Mouse (Mus musculus) adrenal gland, postnatal 4 days (tissue): Measurements from ENCODE around the gene Ang6. TPM values are rescaled to one million over a fixed set of nuclear protein-coding genes. Genes with fewer than 3 reads are reported as not detected.
"Not testable (repeated sequence)": the region's sequence is repeated elsewhere in the genome, so short reads cannot be mapped to it uniquely, and the experiment has no call there.

ENCODE experiments used
- DNase-seq, 2 experiments: peaks; one replicate each; pipeline ENCODE4 v3.0.0; 2021 to 2022; ENCODE audit warnings: low spot score in 2 of 2, mixed read lengths in 2 of 2
- long read RNA-seq, 2 experiments: library from polyadenylated mRNA; stranded (forward); transcript quantifications; one replicate each; pipeline ENCODE4 v2.0.0; 2021
- total RNA-seq, 2 experiments: library from RNA; stranded (reverse); gene quantifications; 2 replicates each; pipeline ENCODE4 v1.2.3; 2021

Ang6 gene
- total RNA-seq, result not detected
- long read RNA-seq, experiment 1, result 0 reads
- long read RNA-seq, experiment 2, result 0 reads

DNA sequence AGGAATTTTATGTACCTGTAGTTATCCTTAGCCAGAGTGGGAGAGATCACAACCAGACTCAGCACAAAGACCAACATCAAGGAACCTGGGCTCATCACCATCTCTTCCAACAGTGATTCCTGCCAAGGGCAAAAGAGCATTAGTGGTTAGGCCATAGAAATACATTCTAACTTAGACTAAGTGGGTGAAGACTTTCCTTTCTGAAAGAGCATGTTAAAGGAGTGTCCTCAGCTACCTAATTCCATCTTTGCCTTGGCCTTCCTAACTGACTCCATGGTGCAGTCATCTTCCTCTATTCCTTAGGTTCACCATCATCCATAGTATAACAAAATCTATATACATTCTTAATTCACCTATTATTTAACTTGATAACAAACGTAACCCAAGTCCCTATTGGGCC is at the start of gene Ang6:
Ang6 (minus strand) TSS at position 101 of the 400 bp plus-strand sequence.
- no peak for DNase-seq

GRCm38 (mm10) chr14:44046567-44046966 is 44.5 kb upstream of the Ang6 start:
- DNase-seq, result not testable (repeated sequence)

- not testable (repeated sequence) for DNase-seq
These were observed 29.8 kb upstream of the Ang6 start for GRCm38 (mm10) chr14:44031828-44032227.

GRCm38 (mm10) chr14:44009686-44010085 is 7.6 kb upstream of the Ang6 start:
- DNase-seq, result not testable (repeated sequence)

DNA sequence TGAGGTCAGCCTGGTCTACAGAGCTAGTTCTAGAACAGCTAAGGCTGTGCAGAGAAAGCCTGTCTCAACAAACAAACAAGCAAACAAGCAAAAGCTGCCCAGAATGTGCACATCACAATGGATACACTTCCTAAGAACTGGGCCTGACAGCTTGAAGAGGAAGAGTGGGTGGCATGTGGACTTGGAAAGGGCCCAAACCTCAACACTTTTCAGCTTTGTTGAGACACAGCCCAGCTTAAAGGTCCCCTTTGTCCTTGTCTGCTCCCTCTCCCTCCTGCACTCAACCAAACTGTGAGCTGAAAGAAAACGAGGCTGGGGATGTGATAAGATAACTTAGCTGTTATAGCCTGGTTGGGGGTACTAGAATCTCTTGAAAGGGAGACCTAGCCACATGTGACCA is 6.0 kb upstream of the Ang6 start:
- not testable (repeated sequence) for DNase-seq

DNA sequence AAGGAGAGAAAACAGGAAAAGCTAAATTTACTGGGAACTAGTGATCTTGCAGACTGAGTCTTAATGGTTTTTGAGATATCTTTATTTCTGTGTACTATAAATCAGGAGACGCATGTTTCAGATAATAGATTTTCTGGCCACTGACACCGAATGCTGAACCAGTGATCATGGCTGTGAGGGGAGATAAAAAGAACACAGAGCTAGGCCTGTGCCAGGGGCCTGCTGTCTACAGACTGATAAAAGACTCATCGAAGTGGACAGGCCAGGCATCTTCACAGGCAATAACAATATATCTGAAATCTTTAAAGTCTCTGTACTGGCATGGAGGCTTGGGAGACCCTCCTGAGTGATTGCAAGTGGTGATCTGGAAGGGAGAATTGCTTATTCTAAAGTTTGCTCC is 469 bp downstream of the Ang6 start:
- no peak for DNase-seq

GRCm38 (mm10) chr14:43998455-43999000 is 3.5 kb downstream of the Ang6 start:
- DNase-seq, result not testable (repeated sequence)

- peak; percentile 37 to 45 for DNase-seq
These were observed 14.7 kb downstream of the Ang6 start for GRCm38 (mm10) chr14:43987404-43987803.

DNA sequence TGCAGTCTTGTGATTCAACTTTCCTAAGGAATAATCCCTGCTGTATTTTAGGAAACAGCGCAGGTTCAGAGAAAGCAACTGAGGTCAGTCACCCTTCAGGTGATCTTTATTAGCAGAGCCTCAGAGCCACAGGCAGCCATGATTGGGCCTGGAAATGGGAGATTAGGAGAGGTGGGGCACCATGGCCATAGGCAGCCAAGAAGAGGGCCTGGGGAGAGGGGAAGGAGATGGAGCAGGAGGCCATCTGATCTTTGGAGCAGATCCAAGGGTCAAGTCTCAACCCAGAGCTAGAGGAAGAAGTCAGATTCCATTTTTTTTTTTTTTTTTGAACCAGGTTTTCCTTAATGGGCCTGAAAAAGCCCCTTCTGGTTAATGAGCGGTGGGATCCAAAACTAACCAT is 15.9 kb downstream of the Ang6 start:
- no peak for DNase-seq

DNA sequence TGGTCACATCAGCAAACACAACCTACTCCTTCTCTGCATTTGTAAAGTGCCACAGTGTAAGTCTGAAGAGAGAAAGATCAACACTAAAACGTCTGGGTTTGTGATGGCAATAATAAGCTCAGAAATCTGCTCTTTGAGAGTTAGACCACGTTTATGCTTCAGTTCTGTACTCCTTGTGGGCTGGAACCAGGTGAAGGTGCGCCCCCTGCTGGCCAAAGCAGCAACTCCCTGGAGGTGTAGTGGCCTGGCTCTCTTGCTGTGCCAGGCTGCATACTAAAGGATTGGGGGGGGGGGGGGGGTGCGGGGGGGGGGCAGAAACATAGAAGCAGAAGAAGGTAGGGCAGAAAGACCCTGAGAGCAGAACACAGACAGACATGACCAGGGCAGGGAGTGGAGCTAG is 18.2 kb downstream of the Ang6 start:
- DNase-seq, result peak; percentile 22 to 30

- DNase-seq, result no peak
These were observed 18.6 kb downstream of the Ang6 start for GRCm38 (mm10) chr14:43983454-43983853.

- not testable (repeated sequence) for DNase-seq
These were observed 45.3 kb downstream of the Ang6 start, which contains the start of gene Ang5 for GRCm38 (mm10) chr14:43956769-43957168. Ang5 (plus strand) TSS chr14:43957069.

GRCm38 (mm10) chr14:43955074-43955473 is 47.0 kb downstream of the Ang6 start:
- DNase-seq, result not testable (repeated sequence)

DNA sequence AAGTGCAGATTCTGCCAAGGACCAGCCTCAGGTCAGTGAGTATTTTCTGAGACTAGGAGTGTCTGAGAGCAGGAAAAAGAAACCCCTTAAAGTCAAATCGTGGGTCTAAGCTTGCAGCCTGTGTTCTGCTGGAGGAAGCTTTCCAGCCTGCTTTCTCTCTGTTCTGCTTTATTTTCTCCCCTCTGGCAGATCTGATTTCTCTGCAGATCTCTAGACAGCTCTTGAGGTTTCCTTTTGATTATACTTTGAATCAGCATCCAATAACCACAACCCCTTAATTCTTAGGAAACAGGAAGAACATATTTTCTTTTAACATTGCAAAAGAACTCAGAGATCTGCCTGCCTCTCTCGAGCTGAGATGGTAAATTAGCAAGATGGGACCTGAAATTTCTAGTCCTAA is 48.7 kb downstream of the Ang6 start:
- not testable (repeated sequence) for DNase-seq

Other genes starting within 250 kb of the Ang6 start
- gene Gm8180, start 217.5 kb downstream of the Ang6 start, total RNA-seq, result not detected
- 1 to 10 TPM in 1 of 2 experiments, under 1 TPM in 1; 0.59 to 2.0 TPM for gene Ear1, start 126.8 kb downstream of the Ang6 start, total RNA-seq
- not detected for gene Ear10, start 78.7 kb downstream of the Ang6 start, total RNA-seq
- 10 to 100 TPM; 10.0 to 10.8 TPM for gene Gm8113, start 76.9 kb downstream of the Ang6 start, total RNA-seq
- not detected for gene Ang5, start 45.2 kb downstream of the Ang6 start, total RNA-seq
- gene Ear2, start 100.4 kb upstream of the Ang6 start, total RNA-seq, result 1 to 10 TPM; 2.2 to 3.2 TPM
- gene Gm3327, start 121.6 kb upstream of the Ang6 start, total RNA-seq, result not detected
- gene Gm8212, start 195.4 kb upstream of the Ang6 start, total RNA-seq, result not detected
- gene 4930503E14Rik, start 211.0 kb upstream of the Ang6 start, total RNA-seq, result not detected